Mouse (Mus musculus) 3134 (cell line): Measurements from ENCODE around the gene Gm3604.
"Not testable (repeated sequence)": the region's sequence is repeated elsewhere in the genome, so short reads cannot be mapped to it uniquely, and the experiment has no call there.

ENCODE experiments used
- DNase-seq: peaks from one replicate; pipeline ENCODE4 v3.0.0-alpha.2; 2011; ENCODE audit warnings: low spot score; ENCODE audit not compliant: insufficient read length; ENCODE audit errors: extremely low read depth

Gene Gm3604

GRCm38 (mm10) chr13:62382952-62383351 lies at the start of gene Gm3604:
Gene Gm3604, minus strand, starts transcription at chr13:62383177.
- peak; percentile 60 for DNase-seq

- DNase-seq = not testable (repeated sequence)
These were observed 16.2 kb upstream of the Gm3604 start for GRCm38 (mm10) chr13:62399206-62399605.

- not testable (repeated sequence) for DNase-seq
These were observed 7.2 kb upstream of the Gm3604 start for GRCm38 (mm10) chr13:62390076-62390620.

GRCm38 (mm10) chr13:62331786-62332185 lies 51.2 kb downstream of the Gm3604 start:
- DNase-seq = no peak

- DNase-seq = no peak
These were observed 51.6 kb downstream of the Gm3604 start for GRCm38 (mm10) chr13:62331381-62331780.
